Mouse (Mus musculus) CH12.LX (cell line): Measurements from ENCODE around the gene Itk. TPM values are rescaled to one million over a fixed set of nuclear protein-coding genes. Genes with fewer than 3 reads are reported as not detected.

ENCODE experiments used
- DNase-seq: peaks from one replicate; pipeline ENCODE4 v3.0.0-alpha.2; 2013; ENCODE audit errors: extremely low read depth
- H3K27ac ChIP-seq: 2 replicates; pipeline ENCODE4 v1.5.1; 2012; ENCODE audit warnings: low read depth, mild to moderate bottlenecking, control low read depth, moderate library complexity; ENCODE audit not compliant: insufficient read depth
- H3K27me3 ChIP-seq: replicated peaks from 2 replicates; pipeline ENCODE3; 2012; ENCODE audit warnings: inconsistent platforms
- H3K36me3 ChIP-seq, 2 experiments: replicated peaks in 1 of 2; 2 replicates each; pipeline versions ENCODE3 to v1.6.1; 2012; ENCODE audit warnings: inconsistent platforms in 1 of 2, low read length in 1 of 2, mild to moderate bottlenecking in 1 of 2, mixed read lengths in 1 of 2, moderate library complexity in 1 of 2; ENCODE audit not compliant: control insufficient read depth in 1 of 2, insufficient read depth in 1 of 2
- H3K4me1 ChIP-seq, 2 experiments: 2 replicates each; pipeline ENCODE4 v1.6.1; 2012; ENCODE audit warnings: inconsistent platforms in 1 of 2, moderate library complexity in 1 of 2; ENCODE audit not compliant: insufficient read depth in 2 of 2, control insufficient read depth in 1 of 2
- H3K4me2 ChIP-seq: 2 replicates; pipeline ENCODE4 v1.6.1; 2012; ENCODE audit warnings: low read depth, mild to moderate bottlenecking, control low read depth; ENCODE audit not compliant: poor library complexity, insufficient read depth, severe bottlenecking
- H3K4me3 ChIP-seq, 3 experiments: fragments of 150-350 bp in 1 of 3; sonication (generic) in 1 of 3; replicated peaks in 1 of 3; 2 replicates each; pipeline versions ENCODE3 to v1.5.1; 2011 to 2012; ENCODE audit warnings: low read depth in 2 of 3, low read length in 2 of 3, mild to moderate bottlenecking in 2 of 3, moderate library complexity in 2 of 3, control low read depth in 1 of 3, improper control_type of control experiment in 1 of 3, inconsistent platforms in 1 of 3, mixed read lengths in 1 of 3; ENCODE audit not compliant: poor library complexity in 1 of 3
- H3K79me2 ChIP-seq: replicated peaks from 2 replicates; pipeline ENCODE4 v1.6.1; 2012; ENCODE audit warnings: mild to moderate bottlenecking, moderate library complexity; ENCODE audit not compliant: control insufficient read depth, poor library complexity, insufficient read depth, severe bottlenecking; ENCODE audit errors: extremely low read depth
- H3K9ac ChIP-seq: 2 replicates; pipeline ENCODE4 v1.6.1; 2012; ENCODE audit warnings: low read depth, mild to moderate bottlenecking, control low read depth, moderate library complexity; ENCODE audit not compliant: insufficient read depth
- H3K9me3 ChIP-seq: replicated peaks from 2 replicates; pipeline ENCODE3; 2012; ENCODE audit warnings: low read length, inconsistent platforms, mixed read lengths
- BHLHE40 ChIP-seq: IDR thresholded peaks from 2 replicates; pipeline ENCODE4 v1.6.1; 2011; ENCODE audit warnings: mild to moderate bottlenecking, low read depth, low read length, improper control_type of control experiment
- CHD1 ChIP-seq: IDR thresholded peaks from 2 replicates; pipeline ENCODE4 v1.6.1; 2012; ENCODE audit warnings: low read depth, low read length, improper control_type of control experiment, inconsistent platforms
- CHD2 ChIP-seq: IDR thresholded peaks from 2 replicates; pipeline ENCODE4 v1.6.1; 2011; ENCODE audit warnings: low read length, improper control_type of control experiment
- ELF1 ChIP-seq: IDR thresholded peaks from 2 replicates; pipeline ENCODE4 v1.6.1; 2014; ENCODE audit warnings: low read depth, mild to moderate bottlenecking, inconsistent platforms, low read length, improper control_type of control experiment
- EP300 ChIP-seq: IDR thresholded peaks from 2 replicates; pipeline ENCODE4 v1.6.1; 2011; ENCODE audit warnings: low read length, improper control_type of control experiment
- ETS1 ChIP-seq: conservative IDR thresholded peaks from 2 replicates; pipeline ENCODE4 v1.6.1; 2012; ENCODE audit warnings: low read depth, mild to moderate bottlenecking, inconsistent platforms, low read length, improper control_type of control experiment, moderate library complexity
- GABPA ChIP-seq: IDR thresholded peaks from 2 replicates; pipeline ENCODE4 v1.6.1; 2012; ENCODE audit warnings: low read depth, low read length, improper control_type of control experiment, inconsistent platforms; ENCODE audit not compliant: insufficient replicate concordance
- IRF4 ChIP-seq: IDR thresholded peaks from 2 replicates; pipeline ENCODE4 v1.6.1; 2014; ENCODE audit warnings: low read depth, mild to moderate bottlenecking, inconsistent platforms, low read length, improper control_type of control experiment
- JUN ChIP-seq: IDR thresholded peaks from 2 replicates; pipeline ENCODE4 v1.6.1; 2011; ENCODE audit warnings: low read depth, mild to moderate bottlenecking, low read length, improper control_type of control experiment, moderate library complexity; ENCODE audit not compliant: insufficient read depth
- KAT2A ChIP-seq: IDR thresholded peaks from 2 replicates; pipeline ENCODE4 v1.6.1; 2012; ENCODE audit warnings: low read length, improper control_type of control experiment, inconsistent platforms; ENCODE audit not compliant: insufficient replicate concordance
- MAFK ChIP-seq: IDR thresholded peaks from 2 replicates; pipeline ENCODE4 v1.6.1; 2011; ENCODE audit warnings: low read length, improper control_type of control experiment; ENCODE audit not compliant: insufficient replicate concordance
- NELFE ChIP-seq: IDR thresholded peaks from 2 replicates; pipeline ENCODE4 v1.6.1; 2011; ENCODE audit warnings: low read depth, low read length, improper control_type of control experiment
- NRF1 ChIP-seq: IDR thresholded peaks from 2 replicates; pipeline ENCODE4 v1.6.1; 2014; ENCODE audit warnings: low read depth, mild to moderate bottlenecking, inconsistent platforms, low read length, improper control_type of control experiment, moderate library complexity
- PAX5 ChIP-seq: IDR thresholded peaks from 2 replicates; pipeline ENCODE4 v1.6.1; 2012; ENCODE audit warnings: low read length, inconsistent platforms, mixed read lengths
- POLR2A ChIP-seq: IDR thresholded peaks from 2 replicates; pipeline ENCODE4 v1.6.1; 2011; ENCODE audit warnings: low read depth, mild to moderate bottlenecking, improper control_type of control experiment, low read length
- POLR2AphosphoS2 ChIP-seq: IDR thresholded peaks from 2 replicates; pipeline ENCODE4 v1.6.1; 2011; ENCODE audit warnings: low read depth, low read length, improper control_type of control experiment
- TBP ChIP-seq: conservative IDR thresholded peaks from 2 replicates; pipeline ENCODE4 v1.6.1; 2011; ENCODE audit warnings: low read depth, low read length, improper control_type of control experiment
- USF1 ChIP-seq: IDR thresholded peaks from 2 replicates; pipeline ENCODE4 v1.6.1; 2014; ENCODE audit warnings: low read depth, mild to moderate bottlenecking, inconsistent platforms, low read length, improper control_type of control experiment
- USF2 ChIP-seq: conservative IDR thresholded peaks from 2 replicates; pipeline ENCODE4 v1.6.1; 2011; ENCODE audit warnings: low read depth, low read length, improper control_type of control experiment
- dilution Hi-C: fragments of 300-500 bp; cut with MboI; formaldehyde crosslinking; loops from 2 replicates; pipeline ENCODE4 v1.14.3; 2020; ENCODE audit warnings: low sequenced_read_pairs; ENCODE audit not compliant: extremely low pct_unique_long_range_greater_than_20kb, extremely low pct_ligation_motif_present
- in situ Hi-C: fragments of 300-500 bp; cut with MboI; formaldehyde crosslinking; loops from 3 replicates; pipeline ENCODE4 v1.14.3; 2019; ENCODE audit warnings: low sequenced_read_pairs, low pct_ligation_motif_present, low pct_unique_long_range_greater_than_20kb, mixed read lengths
- polyA plus RNA-seq: library from polyadenylated mRNA; unstranded; fragments of >175 nt; gene quantifications from 2 replicates; pipeline ENCODE4 v1.2.1, GENCODE M21; 2012; ENCODE audit warnings: low read depth; ENCODE audit not compliant: insufficient read length
- total RNA-seq, 2 experiments: library from RNA; depleted of rRNA; stranded (reverse); fragments of 300-350 nt in 1 of 2; fragments of >200 nt in 1 of 2; gene quantifications; 2 replicates each; pipeline ENCODE4 v1.2.3; 2012 to 2014

Gene Itk
- total and polyA plus RNA-seq, 3 experiments, result 0.11 to 0.64 (median 0.17) TPM

DNA sequence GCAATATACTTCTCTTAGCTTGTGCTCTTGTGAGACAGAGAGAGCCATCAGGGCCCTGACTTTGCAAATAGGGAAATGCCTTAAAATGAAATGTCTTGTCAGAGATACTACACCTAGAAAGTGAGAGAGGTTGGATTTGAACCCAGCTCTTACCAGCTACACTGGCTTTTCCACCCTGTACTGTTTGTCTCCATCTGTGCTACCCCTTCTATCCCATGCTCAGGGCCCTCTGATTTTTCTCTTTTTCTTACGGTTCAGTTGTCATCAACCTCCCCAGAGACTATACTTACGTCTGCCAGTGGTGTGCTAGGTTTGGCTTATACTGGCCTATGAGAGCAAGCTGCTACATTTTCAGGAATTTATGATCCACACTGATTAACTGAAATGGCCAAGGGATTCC is 4.4 kb downstream of the Itk start:
- no peak overlapping the region for H3K9ac ChIP-seq
- H3K79me2 ChIP-seq, result no peaks in the 10 kb centered on the region
- no peak overlapping the region for H3K4me2 ChIP-seq
- no peaks in the 10 kb centered on the region for H3K27me3 ChIP-seq
- in situ Hi-C loops, result loop anchor here (5.0 kb wide), 1 partner anchor 52 kb away; the partner anchor contains the start of gene Med7
- no peaks in the 10 kb centered on the region for H3K36me3 ChIP-seq
- no peak overlapping the region for H3K27ac ChIP-seq
- no peak for DNase-seq
- H3K4me3 ChIP-seq, result no peak overlapping the region
- peaks cover 36 to 88% of the 10 kb centered on the region in 2 experiments for H3K4me1 ChIP-seq
- no peak for TF ChIP-seq ETS1
- TF ChIP-seq POLR2A, result no peak
- no peak for TF ChIP-seq BHLHE40
- TF ChIP-seq TBP, result peak; percentile 88
- TF ChIP-seq, all 38 proteins: peak for 1
- H3K9me3 ChIP-seq, result peaks cover 2% of the 10 kb centered on the region
- dilution Hi-C loops, result no loop called here

DNA sequence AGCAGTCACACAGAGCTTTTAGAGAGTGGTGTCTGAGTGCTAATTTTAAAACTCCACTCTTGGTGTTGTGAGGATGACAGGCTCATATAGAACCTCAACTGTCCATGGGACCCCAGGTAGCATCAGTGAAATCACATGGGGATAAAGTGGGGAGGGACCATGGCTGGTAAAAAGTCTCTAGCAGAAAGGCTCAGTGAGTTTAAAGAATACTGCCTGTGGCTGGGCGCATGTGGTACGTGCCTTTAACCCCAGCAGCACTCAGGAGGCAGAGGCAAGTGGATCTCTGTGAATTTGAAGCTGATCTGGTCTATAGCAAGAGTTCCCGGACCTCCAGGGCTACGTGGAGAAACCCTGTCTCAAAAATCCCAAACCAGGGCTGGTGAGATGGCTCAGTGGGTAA is 6.8 kb downstream of the Itk start:
- Histone ChIP-seq H3K79me2 (no peaks in the 10 kb centered on the region), H3K36me3 (no peaks in the 10 kb centered on the region), H3K9me3 (peaks cover 2% of the 10 kb centered on the region), H3K4me2 (no peak overlapping the region), H3K4me3 (no peak overlapping the region), H3K4me1 (peaks cover 29 to 72% of the 10 kb centered on the region in 2 experiments), H3K27ac (no peak overlapping the region), H3K9ac (no peak overlapping the region), H3K27me3 (no peaks in the 10 kb centered on the region)
- in situ Hi-C loops (no loop called here), dilution Hi-C loops (no loop called here)
- TF ChIP-seq ETS1 (no peak), CHD1 (no peak), TBP (no peak), POLR2A (no peak), BHLHE40 (no peak), JUN (no peak), USF2 (no peak), POLR2AphosphoS2 (no peak), GABPA (no peak), MAFK (no peak), ELF1 (no peak), EP300 (no peak)
- DNase-seq, result no peak

- dilution Hi-C loops, result no loop called here
- peaks cover 15 to 55% of the 10 kb centered on the region in 2 experiments for H3K4me1 ChIP-seq
- no peak for TF ChIP-seq CHD2
- TF ChIP-seq USF1, result no peak
- TF ChIP-seq ETS1, result no peak
- no peak for TF ChIP-seq NELFE
- TF ChIP-seq IRF4, result no peak
- TF ChIP-seq KAT2A, result no peak
- TF ChIP-seq NRF1, result no peak
- no peak for TF ChIP-seq BHLHE40
- TF ChIP-seq EP300, result no peak
- TF ChIP-seq PAX5, result no peak
- no peak overlapping the region for H3K27ac ChIP-seq
- DNase-seq, result no peak
- in situ Hi-C loops, result no loop called here
- H3K4me2 ChIP-seq, result no peak overlapping the region
- no peak overlapping the region for H3K9ac ChIP-seq
- H3K27me3 ChIP-seq, result no peaks in the 10 kb centered on the region
- H3K4me3 ChIP-seq, result no peak overlapping the region
- no peaks in the 10 kb centered on the region for H3K36me3 ChIP-seq
- H3K9me3 ChIP-seq, result peaks cover 2% of the 10 kb centered on the region
- no peaks in the 10 kb centered on the region for H3K79me2 ChIP-seq
Measured at GRCm38 (mm10) chr11:46380097-46380675, 9.1 kb downstream of the Itk start.
